Mouse (Mus musculus): ENCODE measurements around the gene Agtpbp1.

The Agtpbp1 gene

GRCm38 (mm10) chr13:59533331-59533730 is 51.7 kb downstream of the Agtpbp1 start:
- no peak for DNase-seq (ENCODE audit: low spot score)

DNA sequence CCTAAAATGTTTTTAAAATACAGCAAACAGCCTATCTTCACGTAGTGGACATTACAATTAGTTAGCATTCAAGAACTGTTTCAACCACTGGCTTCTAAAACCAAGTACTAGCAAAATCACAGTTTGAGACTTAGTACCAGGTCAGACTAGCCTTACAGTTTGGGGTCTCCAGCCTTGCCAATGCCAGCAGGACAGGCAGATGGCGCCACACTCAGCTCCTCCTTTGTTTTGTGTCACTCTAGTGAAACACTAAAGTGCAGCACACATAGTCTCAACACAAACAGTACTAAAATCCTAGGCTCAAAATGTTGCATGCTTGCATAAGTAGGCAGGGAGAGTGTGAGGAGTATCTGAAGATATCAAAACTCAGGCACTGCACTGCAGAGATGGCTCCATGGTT is 53.8 kb downstream of the Agtpbp1 start:
- peak; percentile 15 for DNase-seq (ENCODE audit: low spot score)

DNA sequence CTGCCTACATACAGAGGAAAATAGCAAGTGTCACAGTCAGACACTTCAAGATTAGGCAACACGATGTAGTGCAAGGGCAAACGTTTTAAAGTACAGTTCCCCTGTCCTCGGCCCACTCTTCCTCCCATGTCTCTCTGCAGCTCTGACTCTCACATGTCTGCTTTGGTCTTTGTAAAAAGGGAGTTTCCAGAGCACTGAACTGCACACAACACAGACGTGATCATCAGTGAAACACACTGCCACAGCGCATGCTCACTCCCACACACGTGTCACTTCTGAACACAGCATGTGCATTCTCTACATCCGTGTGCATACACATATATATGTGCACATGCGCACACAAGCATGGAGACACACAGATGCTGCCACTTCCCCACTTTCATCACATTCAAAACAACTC is 54.5 kb downstream of the Agtpbp1 start:
- no peak for DNase-seq (ENCODE audit: low spot score)

GRCm38 (mm10) chr13:59521271-59522064 is 63.6 kb downstream of the Agtpbp1 start:
- DNase-seq (ENCODE audit: low spot score): no peak

- DNase-seq (ENCODE audit: low spot score): no peak
These were observed 64.2 kb downstream of the Agtpbp1 start for GRCm38 (mm10) chr13:59520834-59521233.

DNA sequence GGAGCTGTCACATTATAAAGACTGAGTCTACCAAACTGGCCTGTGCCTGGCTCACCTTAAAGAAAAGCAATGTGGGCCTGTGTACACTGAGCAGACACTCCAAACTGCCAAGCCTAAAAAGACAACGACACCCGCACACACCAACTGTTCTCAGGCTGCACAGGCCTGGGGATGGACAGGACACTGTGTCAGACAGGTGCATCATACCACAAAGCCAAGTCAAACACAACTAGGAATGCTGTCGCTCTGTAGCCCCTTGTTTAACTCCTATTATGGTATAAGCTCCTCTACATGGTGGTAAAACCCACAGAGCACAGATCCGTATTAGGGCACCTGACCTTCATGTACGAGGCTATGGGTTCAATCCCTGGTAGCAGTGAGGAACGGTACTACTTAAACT is 65.5 kb downstream of the Agtpbp1 start:
- DNase-seq (ENCODE audit: low spot score): no peak

DNA sequence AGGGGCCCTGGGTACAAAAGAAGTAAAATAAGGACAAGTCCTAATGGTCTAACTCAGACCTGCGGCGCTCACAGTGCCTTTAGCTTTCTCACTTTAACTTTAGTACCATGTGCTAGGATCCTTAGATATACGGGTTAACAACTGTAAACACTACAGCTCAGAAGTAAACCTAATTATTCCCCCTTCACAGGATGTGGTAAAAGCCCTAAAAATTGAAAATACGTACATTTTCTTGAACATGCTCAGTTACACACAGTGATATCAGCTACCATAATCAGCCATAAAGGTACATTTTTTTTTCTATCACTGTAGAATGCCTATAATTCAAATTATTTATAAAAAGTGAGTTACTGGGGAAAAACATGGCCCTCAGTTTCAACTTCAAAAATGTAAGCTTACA is 67.0 kb downstream of the Agtpbp1 start:
- no peak for DNase-seq (ENCODE audit: low spot score)

DNA sequence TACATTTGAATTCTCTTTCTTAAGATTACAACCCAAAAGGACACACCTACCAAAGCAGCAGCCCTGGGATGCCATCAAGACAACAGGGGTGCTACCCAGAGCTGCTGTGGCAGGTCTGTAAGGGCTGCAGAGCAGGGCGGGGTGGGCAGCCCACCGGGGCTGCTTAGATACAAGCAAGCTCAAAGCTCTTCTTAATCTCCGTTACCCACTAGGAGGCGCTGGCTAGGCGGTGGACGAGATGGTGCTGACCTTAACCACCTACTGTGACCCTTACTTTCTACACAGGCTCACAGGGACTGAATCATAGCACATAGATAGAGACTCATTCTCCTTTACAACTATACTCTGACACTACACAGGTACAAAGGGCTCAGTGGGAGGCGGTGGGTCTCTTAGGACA is 70.0 kb downstream of the Agtpbp1 start:
- DNase-seq (ENCODE audit: low spot score): peak; percentile 23

DNA sequence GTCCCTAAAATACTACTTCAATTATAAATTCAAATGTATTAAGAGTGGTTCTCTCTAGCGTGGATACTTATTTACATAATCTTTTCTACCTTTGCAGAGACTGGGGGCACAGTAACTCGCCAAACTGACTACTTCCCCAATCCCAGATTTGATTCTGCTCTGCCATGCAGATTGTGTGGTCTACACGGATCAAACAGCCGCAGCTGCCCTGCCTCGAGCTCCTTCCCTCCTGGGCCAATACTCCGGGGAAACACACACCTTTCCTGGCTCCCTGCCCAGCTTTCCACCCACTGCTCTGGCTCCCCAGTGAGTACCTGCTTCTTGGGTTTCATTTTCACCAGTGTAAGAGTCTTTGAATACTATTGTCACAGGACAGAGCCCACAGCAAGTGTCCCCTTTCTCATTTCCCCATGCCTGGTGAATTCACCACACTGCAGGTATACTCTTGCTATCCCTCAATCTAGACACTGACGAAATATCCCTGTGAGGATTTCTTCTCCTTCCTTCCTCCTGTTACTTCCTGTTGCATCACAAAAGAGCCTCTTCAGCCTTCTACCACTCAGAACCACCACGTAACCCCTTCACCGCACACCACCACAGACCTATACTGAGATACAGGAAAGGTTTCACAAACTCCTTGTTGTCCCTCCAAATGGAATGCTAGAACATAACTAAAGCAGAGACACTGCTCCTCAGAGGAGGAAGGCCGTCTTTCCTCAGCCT is 75.2 kb downstream of the Agtpbp1 start:
- peak; percentile 14 for DNase-seq (ENCODE audit: low spot score)

DNA sequence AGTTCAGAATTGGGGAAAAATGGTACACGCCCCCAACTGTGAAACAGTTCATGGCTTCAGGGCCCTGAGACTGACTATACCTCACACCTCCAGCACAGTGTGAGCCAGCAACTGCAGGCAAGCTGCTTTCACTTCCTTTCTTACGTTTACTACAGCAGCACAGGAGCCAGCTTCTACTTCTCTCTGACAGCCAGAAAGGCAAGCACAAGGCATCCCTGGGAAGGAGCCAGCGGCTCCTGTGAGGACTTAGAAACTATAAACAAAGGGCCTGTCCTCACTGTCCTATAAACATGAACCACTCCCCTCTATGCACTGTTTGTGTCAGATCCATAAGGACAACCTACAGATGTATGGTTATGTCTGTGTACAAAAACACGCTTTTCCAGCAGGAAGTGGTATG is 76.4 kb downstream of the Agtpbp1 start:
- no peak for DNase-seq (ENCODE audit: low spot score)

DNA sequence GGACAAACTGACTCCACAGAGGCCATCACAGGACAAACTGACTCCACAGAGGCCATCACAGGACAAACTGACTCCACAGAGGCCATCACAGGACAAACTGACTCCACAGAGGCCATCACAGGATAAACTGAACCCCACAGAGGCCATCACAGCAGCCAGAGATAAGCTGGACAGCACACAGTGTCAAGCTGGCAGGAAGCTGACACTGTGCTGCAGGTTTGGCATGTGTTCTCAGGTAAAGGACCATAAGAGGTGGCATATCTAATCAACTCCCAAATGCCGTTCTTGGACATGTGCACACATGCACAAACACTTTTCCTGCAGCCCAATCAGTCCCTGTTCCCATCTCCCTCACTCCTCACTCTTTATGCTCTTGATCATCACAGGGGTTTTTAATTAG is 78.6 kb downstream of the Agtpbp1 start:
- no peak for DNase-seq (ENCODE audit: low spot score)

DNA sequence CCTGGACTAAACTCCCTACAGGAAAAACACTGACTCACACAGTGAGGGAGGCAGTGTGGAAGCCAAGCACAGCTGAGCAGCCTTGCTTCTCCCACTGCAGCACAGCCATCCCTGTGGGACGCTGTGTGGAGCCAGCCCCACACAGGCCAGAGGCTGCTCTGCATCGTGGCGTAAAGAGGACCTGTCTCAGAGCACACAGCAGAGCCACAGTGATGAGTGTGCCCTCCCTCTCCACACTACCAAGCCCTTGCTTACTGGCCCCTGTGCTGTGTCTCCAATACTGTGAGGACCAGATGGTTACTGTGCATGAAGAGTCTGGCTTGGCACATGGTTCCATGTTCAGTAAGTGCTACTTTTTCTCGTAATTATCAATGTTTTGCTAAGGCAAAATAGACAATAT is 79.2 kb downstream of the Agtpbp1 start:
- no peak for DNase-seq (ENCODE audit: low spot score)

GRCm38 (mm10) chr13:59503581-59503980 is 81.4 kb downstream of the Agtpbp1 start:
- no peak for DNase-seq (ENCODE audit: low spot score)

- DNase-seq (ENCODE audit: low spot score): no peak
These were observed 85.2 kb downstream of the Agtpbp1 start for GRCm38 (mm10) chr13:59499831-59500230.

GRCm38 (mm10) chr13:59499374-59499773 is 85.7 kb downstream of the Agtpbp1 start:
- no peak for DNase-seq (ENCODE audit: low spot score)

DNA sequence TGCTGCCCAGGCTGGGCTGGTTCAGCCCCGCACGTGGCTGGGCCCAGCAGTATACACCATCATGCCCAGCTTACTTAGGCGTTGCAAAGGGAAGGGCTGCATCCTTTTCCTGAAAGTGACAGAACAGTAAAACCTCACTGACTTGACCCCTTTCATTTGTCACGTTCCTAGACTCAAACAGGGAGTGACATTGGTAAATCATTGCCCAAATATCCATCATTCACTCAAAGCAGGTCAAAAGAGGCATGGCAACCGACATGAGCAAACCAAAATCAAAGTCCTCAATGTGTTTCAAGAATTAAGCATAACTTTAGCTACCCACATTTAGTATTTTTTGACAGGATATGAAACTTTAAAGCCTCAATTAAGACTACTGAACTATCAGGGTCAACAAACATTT is 86.8 kb downstream of the Agtpbp1 start:
- no peak for DNase-seq (ENCODE audit: low spot score)

DNA sequence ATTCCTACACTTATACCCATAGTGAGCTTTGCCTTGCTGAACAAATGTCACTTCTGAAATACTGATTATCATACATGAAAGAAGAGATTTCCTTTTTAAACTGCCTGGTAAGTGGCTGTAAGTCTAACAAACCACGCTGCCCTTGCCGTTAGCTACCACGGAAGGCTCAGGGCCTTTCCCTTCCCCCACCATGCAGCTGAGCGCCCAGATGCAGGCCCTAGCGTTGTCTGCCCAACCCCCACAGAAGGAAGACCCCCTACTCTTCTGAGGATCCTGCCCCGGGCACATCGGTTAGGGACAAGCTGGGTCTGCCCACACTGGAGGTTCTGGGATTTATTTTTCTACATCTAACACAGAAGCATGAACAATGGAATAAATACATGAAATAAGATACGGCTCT is 89.2 kb downstream of the Agtpbp1 start:
- DNase-seq (ENCODE audit: low spot score): no peak

DNA sequence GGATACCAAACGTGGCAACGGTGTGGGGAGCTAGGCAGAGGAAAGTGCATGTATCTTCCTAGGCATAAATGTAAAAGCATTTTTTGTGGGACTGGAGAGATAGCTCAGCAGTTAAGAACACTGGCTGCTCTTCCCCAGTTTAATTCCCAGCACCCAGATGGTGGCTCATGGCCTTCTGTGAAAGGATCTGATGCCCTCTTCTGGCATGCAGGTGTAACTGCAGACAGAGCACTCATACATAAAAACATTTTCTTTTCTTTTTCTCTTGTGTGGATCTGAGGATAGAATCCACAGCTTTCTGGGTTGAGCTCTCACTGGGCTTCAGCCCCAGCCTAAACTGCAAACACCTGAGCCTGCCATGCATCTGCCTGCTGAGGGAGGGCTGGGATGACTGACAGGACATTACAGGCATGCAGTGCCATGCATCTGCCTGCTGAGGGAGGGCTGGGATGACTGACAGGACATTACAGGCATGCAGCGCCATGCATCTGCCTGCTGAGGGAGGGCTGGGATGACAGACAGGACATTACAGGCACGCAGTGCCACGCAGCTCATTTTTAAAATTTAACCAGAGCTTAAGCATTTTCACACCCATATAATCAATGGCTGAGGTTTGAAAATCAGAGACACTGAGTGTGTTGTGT is 90.3 kb downstream of the Agtpbp1 start:
- DNase-seq (ENCODE audit: low spot score): no peak

DNA sequence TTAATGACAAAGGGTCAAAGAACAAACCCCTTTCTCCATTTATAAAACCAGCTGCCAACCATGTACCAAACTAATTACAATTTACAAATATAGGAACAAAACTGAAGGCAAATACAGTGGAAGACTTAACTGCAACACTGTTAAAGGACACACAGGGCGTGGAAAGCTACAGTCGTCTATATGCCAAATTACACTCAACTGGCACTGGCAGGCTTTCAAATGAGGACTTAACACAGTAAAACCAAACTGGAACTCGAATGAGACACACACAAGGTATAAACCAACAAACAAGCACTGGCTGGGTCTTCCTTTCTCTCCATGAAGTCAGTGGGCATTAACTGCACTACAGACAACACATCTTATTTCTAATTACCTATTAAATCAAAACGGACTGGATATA is 94.3 kb downstream of the Agtpbp1 start:
- no peak for DNase-seq (ENCODE audit: low spot score)

DNA sequence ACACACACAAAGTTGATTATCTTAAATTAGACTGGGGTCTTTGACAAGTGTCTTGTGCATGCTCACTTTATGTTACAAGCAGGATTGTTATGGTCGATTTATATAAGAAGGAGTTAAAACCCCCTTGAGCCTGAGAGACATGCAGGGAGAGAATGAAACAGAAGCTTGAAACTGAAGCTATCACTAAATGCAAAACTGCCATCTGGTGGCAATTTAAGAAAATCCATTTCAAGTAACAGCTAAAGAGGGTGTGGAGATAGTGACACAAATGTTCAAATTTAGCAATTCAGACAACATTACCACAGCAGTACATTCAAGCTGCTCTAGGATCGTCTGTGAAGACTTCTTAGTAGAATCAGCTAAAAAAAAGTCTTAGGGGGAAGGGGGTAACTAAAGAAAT is 95.9 kb downstream of the Agtpbp1 start:
- DNase-seq (ENCODE audit: low spot score): no peak

DNA sequence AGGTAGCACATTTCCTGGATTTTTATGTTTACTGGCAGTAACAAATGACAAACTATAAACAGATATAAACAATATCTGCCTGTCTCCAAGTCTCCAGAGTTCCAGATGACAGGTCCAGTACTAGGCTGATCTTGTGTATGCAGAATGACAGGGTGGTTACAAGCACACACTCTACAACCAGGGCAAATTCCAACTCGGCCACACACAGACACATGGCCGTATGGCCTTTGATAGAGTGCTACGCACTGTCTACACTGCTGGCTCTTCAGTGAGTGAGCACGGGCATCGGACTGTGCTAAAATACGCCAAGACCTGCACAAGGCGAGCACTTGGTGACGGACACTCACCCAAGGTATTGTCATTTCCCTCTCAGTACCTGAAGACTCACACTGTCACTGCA is 97.7 kb downstream of the Agtpbp1 start:
- DNase-seq (ENCODE audit: low spot score): no peak

DNA sequence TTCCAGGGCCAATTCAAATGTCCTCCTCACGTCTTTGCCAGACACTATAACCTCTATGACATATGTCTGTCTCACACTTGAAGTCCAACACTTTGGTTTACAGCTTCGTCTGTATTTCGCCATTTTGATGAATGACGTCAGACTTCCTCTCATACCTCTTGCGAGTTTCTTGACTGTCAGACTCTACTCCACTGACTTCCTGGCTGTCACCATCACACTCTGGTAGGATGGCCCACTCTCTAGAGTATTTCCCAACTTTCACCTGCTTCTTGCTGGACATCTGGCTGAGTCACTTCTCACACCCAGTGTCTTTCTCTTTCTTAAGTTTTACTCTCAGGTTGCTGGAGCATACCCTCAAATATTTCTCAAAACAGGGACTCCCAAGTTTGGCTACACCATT is 98.8 kb downstream of the Agtpbp1 start:
- DNase-seq (ENCODE audit: low spot score): no peak

DNA sequence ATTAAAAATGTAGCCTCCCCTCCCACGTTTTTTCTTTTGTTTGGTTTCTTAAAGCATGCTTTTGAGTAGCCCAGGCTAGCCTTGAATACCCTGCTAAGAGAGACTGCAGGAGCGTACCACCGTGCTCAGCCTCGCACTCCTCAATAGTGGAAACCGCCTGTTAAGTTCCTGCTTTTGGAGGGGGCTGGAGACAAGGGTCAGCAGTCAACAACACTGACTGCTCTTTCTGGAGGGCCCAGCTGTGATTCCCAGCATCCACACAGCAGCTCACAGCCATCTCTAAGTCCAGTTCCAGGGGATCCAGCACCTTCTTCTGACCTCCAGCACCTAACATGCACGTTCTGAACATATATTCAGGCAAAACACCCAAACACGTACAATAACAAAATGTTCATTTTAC is 99.6 kb downstream of the Agtpbp1 start:
- DNase-seq (ENCODE audit: low spot score): no peak
